Mouse (Mus musculus): ENCODE data around the gene Gm49380.

Gene Gm49380

GRCm38 (mm10) chr9:44045158-44045883 is 68.0 kb downstream of the Gm49380 start:
- no peak for DNase-seq

GRCm38 (mm10) chr9:44044426-44045157 is 68.7 kb downstream of the Gm49380 start:
- DNase-seq: peak; percentile 82

GRCm38 (mm10) chr9:44043708-44044425 is 69.4 kb downstream of the Gm49380 start:
- peak; percentile 69 for DNase-seq

- DNase-seq: peak; percentile 87
Measured at GRCm38 (mm10) chr9:44042836-44043707, 70.2 kb downstream of the Gm49380 start, which contains the start of gene Thy1. TSS of gene Thy1 (plus strand) at chr9:44043384.

- no peak for DNase-seq
Measured at GRCm38 (mm10) chr9:44042396-44042680, 71.0 kb downstream of the Gm49380 start.

- no peak for DNase-seq
Measured at GRCm38 (mm10) chr9:44041511-44042395, 71.5 kb downstream of the Gm49380 start.

- peak; percentile 4 for DNase-seq
Measured at GRCm38 (mm10) chr9:44037106-44037505, 76.2 kb downstream of the Gm49380 start.

- peak; percentile 68 for DNase-seq
Measured at GRCm38 (mm10) chr9:44033957-44034727, 79.2 kb downstream of the Gm49380 start.

- DNase-seq: no peak
Measured at GRCm38 (mm10) chr9:44033317-44033716, 80.0 kb downstream of the Gm49380 start.

GRCm38 (mm10) chr9:44031946-44032345 is 81.4 kb downstream of the Gm49380 start:
- DNase-seq: no peak

GRCm38 (mm10) chr9:44031079-44031478 is 82.2 kb downstream of the Gm49380 start:
- DNase-seq: peak; percentile 75

- no peak for DNase-seq
Measured at GRCm38 (mm10) chr9:44030646-44031045, 82.7 kb downstream of the Gm49380 start.

- peak; percentile 70 for DNase-seq
Measured at GRCm38 (mm10) chr9:44029580-44030236, 83.6 kb downstream of the Gm49380 start.

GRCm38 (mm10) chr9:44024096-44024495 is 89.2 kb downstream of the Gm49380 start:
- no peak for DNase-seq

- peak; percentile 82 for DNase-seq
Measured at GRCm38 (mm10) chr9:44022100-44022847, 91.0 kb downstream of the Gm49380 start.

GRCm38 (mm10) chr9:44020001-44020400 is 93.3 kb downstream of the Gm49380 start:
- peak; percentile 71 for DNase-seq

GRCm38 (mm10) chr9:44017846-44018245 is 95.5 kb downstream of the Gm49380 start:
- peak; percentile 45 for DNase-seq
